Mouse (Mus musculus): ENCODE results near the gene Zbtb7b.
"Not testable (repeated sequence)": the region's sequence is repeated elsewhere in the genome, so short reads cannot be mapped to it uniquely, and the experiment has no call there.

DNA sequence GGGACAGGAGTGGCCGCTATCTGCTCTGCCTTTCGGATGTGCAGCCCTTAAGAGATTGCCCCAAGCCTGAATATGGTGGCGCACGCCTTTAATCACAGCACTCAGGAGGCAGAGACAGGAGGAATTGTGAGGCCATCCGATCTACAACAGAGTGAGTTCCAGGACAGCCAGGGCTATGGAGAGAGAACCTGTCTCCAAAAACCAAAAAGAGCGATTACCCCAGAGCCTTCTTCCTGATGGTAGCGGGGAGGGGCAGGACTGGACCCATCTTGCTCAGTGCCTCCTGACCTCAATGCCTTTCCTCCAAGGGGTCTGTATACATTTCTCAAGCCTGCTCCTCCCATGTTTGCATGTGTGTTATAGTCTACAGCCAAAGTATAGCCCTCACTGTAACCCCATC lies 34.4 kb upstream of the Zbtb7b start:
- not testable (repeated sequence) for TF ChIP-seq GATA1 (IDR thresholded peaks at IDR 0.05; ENCODE audit: borderline replicate concordance, low read length); FLI1 (IDR thresholded peaks at IDR 0.05; ENCODE audit: low read length)
